Mouse (Mus musculus) megakaryocyte, adult 5-6 weeks (primary cell): ENCODE measurements at regions not wholly inside any gene's neighbourhood (a gene's known extent, or its start where the extent isn't known, plus 50 kb on each side); places are given as distances from the start of the nearest gene placed in this dataset.

Source experiments
- ATAC-seq: 2 replicates; pipeline ENCODE4 v1.8.0; 2016; ENCODE audit warnings: mild to moderate bottlenecking, inconsistent platforms; ENCODE audit not compliant: poor library complexity, severe bottlenecking

- ATAC-seq, result no peak
Measured at GRCm38 (mm10) chr4:107736866-107737265, 52.8 kb upstream of the Dmrtb1 start.

- ATAC-seq, result peak; percentile 93
Measured at GRCm38 (mm10) chr4:107737907-107738306, 53.9 kb upstream of the Dmrtb1 start.

GRCm38 (mm10) chr4:107738776-107739175 is 54.7 kb upstream of the Dmrtb1 start:
- no peak for ATAC-seq

- no peak for ATAC-seq
Measured at GRCm38 (mm10) chr4:107739789-107740405, 55.9 kb upstream of the Dmrtb1 start.

GRCm38 (mm10) chr4:107743646-107744045 is 58.4 kb upstream of the Lrp8 start:
- 0 out of 2 replicates have a peak, but pooled peaks have one; percentile 20 for ATAC-seq

GRCm38 (mm10) chr4:107746366-107746765 is 55.7 kb upstream of the Lrp8 start:
- ATAC-seq, result no peak

GRCm38 (mm10) chr4:107746923-107747431 is 55.1 kb upstream of the Lrp8 start:
- ATAC-seq, result peak; percentile 17; the same call in 1 of the 2 replicates

GRCm38 (mm10) chr4:107747454-107747853 is 54.6 kb upstream of the Lrp8 start:
- ATAC-seq, result peak; percentile 79

GRCm38 (mm10) chr4:107747907-107748628 is 54.0 kb upstream of the Lrp8 start:
- ATAC-seq, result peak; percentile 27

- ATAC-seq, result no peak
Measured at GRCm38 (mm10) chr4:107749045-107749444, 53.0 kb upstream of the Lrp8 start.

GRCm38 (mm10) chr4:107750017-107750416 is 52.0 kb upstream of the Lrp8 start:
- ATAC-seq, result no peak
